Mouse (Mus musculus): ENCODE data around the gene Smarcb1.
A peak's percentile ranks its signal among the peaks of the same experiment; 100 is the strongest.

Smarcb1 gene

GRCm38 (mm10) chr10:75921026-75921725 is at the start of gene Smarcb1:
Smarcb1 (minus strand) TSS chr10:75921617.
- peak; percentile 93 for DNase-seq (ENCODE audit: low spot score)

GRCm38 (mm10) chr10:75954381-75954811 is 33.0 kb upstream of the Smarcb1 start, which contains the start of gene Gm5134:
Gm5134 (plus strand) TSS chr10:75954514.
- no peak for DNase-seq (ENCODE audit: low spot score)

GRCm38 (mm10) chr10:75951424-75952050 is 30.1 kb upstream of the Smarcb1 start:
- peak; percentile 66 for DNase-seq (ENCODE audit: low spot score)

- DNase-seq (ENCODE audit: low spot score): no peak
These were observed 29.4 kb upstream of the Smarcb1 start for GRCm38 (mm10) chr10:75950791-75951210.

GRCm38 (mm10) chr10:75949053-75950045 is 27.9 kb upstream of the Smarcb1 start:
- no peak for DNase-seq (ENCODE audit: low spot score)

- no peak for DNase-seq (ENCODE audit: low spot score)
These were observed 26.7 kb upstream of the Smarcb1 start for GRCm38 (mm10) chr10:75948079-75948478.

- DNase-seq (ENCODE audit: low spot score): no peak
These were observed 24.5 kb upstream of the Smarcb1 start for GRCm38 (mm10) chr10:75945896-75946295.

DNA sequence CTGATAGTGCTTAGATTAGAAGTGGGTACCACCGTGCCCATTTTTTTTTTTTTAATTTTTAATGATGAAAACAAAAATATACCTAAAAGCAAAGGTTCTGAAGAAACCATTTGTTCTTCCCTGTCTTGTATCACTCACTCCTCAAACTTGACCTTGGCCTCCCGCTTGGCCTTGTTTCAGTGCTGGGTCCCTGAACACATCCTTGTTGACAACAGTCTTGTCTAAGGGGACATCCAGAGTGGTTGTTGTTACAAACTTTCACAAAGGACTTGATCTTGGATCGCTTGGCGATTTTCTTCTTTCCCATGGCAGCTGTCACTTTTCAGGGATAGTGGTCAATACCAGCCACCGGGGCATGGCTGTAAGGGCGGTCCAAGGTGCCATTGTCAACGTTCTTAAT is 23.8 kb upstream of the Smarcb1 start:
- DNase-seq (ENCODE audit: low spot score): no peak

GRCm38 (mm10) chr10:75944066-75944772 is 22.8 kb upstream of the Smarcb1 start:
- no peak for DNase-seq (ENCODE audit: low spot score)

- no peak for DNase-seq (ENCODE audit: low spot score)
These were observed 21.5 kb upstream of the Smarcb1 start, which contains the start of gene Vpreb3 for GRCm38 (mm10) chr10:75942736-75943477. Vpreb3 (plus strand) TSS chr10:75943057.

- no peak for DNase-seq (ENCODE audit: low spot score)
These were observed 19.8 kb upstream of the Smarcb1 start for GRCm38 (mm10) chr10:75941042-75941824.

DNA sequence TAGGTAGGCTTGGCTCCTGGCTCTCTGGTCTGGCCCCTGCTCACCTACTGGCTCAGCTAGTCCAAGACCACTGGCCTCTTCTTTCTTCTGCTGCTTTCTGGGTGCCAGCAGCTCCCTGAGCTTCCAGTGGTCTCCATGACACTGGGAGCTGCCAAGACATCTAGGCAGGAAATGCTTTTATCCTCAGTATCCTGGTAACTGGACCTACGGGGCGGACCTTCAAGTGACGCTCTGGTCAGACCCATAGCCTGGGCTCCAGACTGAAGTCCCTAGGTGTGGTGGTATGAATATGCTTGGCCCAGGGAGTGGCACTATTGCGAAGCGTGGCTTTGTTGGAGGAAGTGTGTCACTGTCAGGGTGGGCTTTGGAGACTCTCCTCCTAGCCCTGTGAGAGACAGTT is 19.1 kb upstream of the Smarcb1 start, which contains the start of gene Gm867:
TSS of gene Gm867 (minus strand) at position 153 of the 400 bp plus-strand sequence.
- DNase-seq (ENCODE audit: low spot score): no peak

- peak; percentile 83 for DNase-seq (ENCODE audit: low spot score)
These were observed 18.2 kb upstream of the Smarcb1 start for GRCm38 (mm10) chr10:75939481-75940234.

DNA sequence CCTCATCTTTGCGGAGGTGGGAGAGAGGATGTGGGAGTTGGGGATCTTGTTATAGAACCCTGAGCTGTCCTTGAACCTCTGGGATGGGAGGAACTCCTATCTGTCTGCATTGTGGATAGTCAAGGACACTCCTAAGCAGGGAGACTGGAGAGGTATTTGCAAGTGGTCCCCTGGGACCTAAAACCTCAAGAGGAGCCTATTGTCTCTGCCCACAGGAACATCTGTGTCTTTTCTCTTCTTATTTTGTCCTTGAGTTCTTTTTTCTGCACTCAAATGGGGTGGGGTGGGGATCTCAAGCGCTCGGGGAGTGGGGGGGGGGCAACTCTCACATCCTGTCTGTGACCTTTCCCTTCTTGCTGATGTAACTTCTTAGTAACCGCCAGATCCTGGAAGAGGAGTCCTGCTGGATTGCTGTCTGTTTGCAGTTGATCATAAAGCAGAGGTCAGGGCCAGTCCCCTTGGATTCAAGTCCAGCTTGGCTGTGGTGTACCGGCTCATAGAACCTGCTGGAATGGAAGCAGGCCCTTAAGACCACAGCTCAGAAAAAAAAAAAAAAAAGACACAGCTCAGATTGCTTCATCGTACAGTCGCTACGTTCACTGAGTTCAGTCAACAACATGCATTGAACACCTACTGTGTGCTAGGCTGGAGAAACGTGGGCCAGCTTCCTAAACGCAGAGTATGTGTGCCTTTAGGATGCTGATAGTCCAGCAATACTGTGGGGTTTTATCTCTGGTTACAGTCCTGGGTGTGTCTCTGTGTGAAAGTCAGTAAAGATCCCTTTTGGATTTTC is 16.6 kb upstream of the Smarcb1 start:
- peak; percentile 76 for DNase-seq (ENCODE audit: low spot score)

- DNase-seq (ENCODE audit: low spot score): no peak
These were observed 15.7 kb upstream of the Smarcb1 start for GRCm38 (mm10) chr10:75936909-75937667.

- peak; percentile 93 for DNase-seq (ENCODE audit: low spot score)
These were observed 14.5 kb upstream of the Smarcb1 start, which contains the start of gene Mmp11 for GRCm38 (mm10) chr10:75935680-75936541. Mmp11 (minus strand) TSS chr10:75936496.
